Mouse (Mus musculus) MEL-GATA-1-ER (cell line): Measurements from ENCODE around the gene Nos3.

ENCODE experiments used
- DNase-seq: peaks from one replicate; pipeline ENCODE4 v3.0.0-alpha.2; 2012; ENCODE audit warnings: low read depth; ENCODE audit errors: extremely low read depth

Gene Nos3

GRCm38 (mm10) chr5:24364508-24364907 is at the start of gene Nos3:
Gene Nos3 (plus strand): TSS chr5:24364810.
- no peak for DNase-seq

GRCm38 (mm10) chr5:24319776-24320466 is 44.7 kb upstream of the Nos3 start:
- DNase-seq, result no peak

- no peak for DNase-seq
Measured at GRCm38 (mm10) chr5:24320467-24320813, 44.2 kb upstream of the Nos3 start.

GRCm38 (mm10) chr5:24320894-24321293 is 43.7 kb upstream of the Nos3 start:
- DNase-seq, result no peak

GRCm38 (mm10) chr5:24321711-24322682 is 42.6 kb upstream of the Nos3 start:
- no peak for DNase-seq

GRCm38 (mm10) chr5:24325251-24325650 is 39.4 kb upstream of the Nos3 start:
- DNase-seq, result no peak

GRCm38 (mm10) chr5:24326166-24326841 is 38.3 kb upstream of the Nos3 start:
- DNase-seq, result no peak

GRCm38 (mm10) chr5:24326842-24327417 is 37.7 kb upstream of the Nos3 start:
- no peak for DNase-seq

GRCm38 (mm10) chr5:24328813-24329211 is 35.8 kb upstream of the Nos3 start:
- DNase-seq, result no peak

- no peak for DNase-seq
Measured at GRCm38 (mm10) chr5:24329212-24329964, 35.2 kb upstream of the Nos3 start.

GRCm38 (mm10) chr5:24329965-24330298 is 34.7 kb upstream of the Nos3 start:
- no peak for DNase-seq

- no peak for DNase-seq
Measured at GRCm38 (mm10) chr5:24332401-24332800, 32.2 kb upstream of the Nos3 start.

GRCm38 (mm10) chr5:24334749-24335148 is 29.9 kb upstream of the Nos3 start:
- DNase-seq, result no peak

- DNase-seq, result no peak
Measured at GRCm38 (mm10) chr5:24335888-24336511, 28.6 kb upstream of the Nos3 start.

- DNase-seq, result no peak
Measured at GRCm38 (mm10) chr5:24337366-24337765, 27.2 kb upstream of the Nos3 start.

GRCm38 (mm10) chr5:24337821-24338220 is 26.8 kb upstream of the Nos3 start:
- DNase-seq, result no peak

- DNase-seq, result no peak
Measured at GRCm38 (mm10) chr5:24342205-24342963, 22.2 kb upstream of the Nos3 start.

- DNase-seq, result no peak
Measured at GRCm38 (mm10) chr5:24342966-24343365, 21.6 kb upstream of the Nos3 start.

- no peak for DNase-seq
Measured at GRCm38 (mm10) chr5:24343379-24343778, 21.2 kb upstream of the Nos3 start.

- peak; percentile 93 for DNase-seq
Measured at GRCm38 (mm10) chr5:24343977-24344436, 20.6 kb upstream of the Nos3 start.
